Mouse (Mus musculus) midbrain, embryonic 12.5 days (tissue): Measurements from ENCODE around the gene Dusp1. TPM values are rescaled to one million over a fixed set of nuclear protein-coding genes. Genes with fewer than 3 reads are reported as not detected.

ENCODE experiments used
- ATAC-seq: fragments of 200-750 bp; cut with Nextera tagmentation; 2 replicates; pipeline ENCODE4 v1.8.0; 2017; ENCODE audit warnings: low read depth, moderate TSS enrichment, moderate library complexity; ENCODE audit not compliant: low FRiP score
- H3K27ac ChIP-seq: fragments of 300-500 bp; sonication (generic); replicated peaks from 2 replicates; pipeline ENCODE4 v1.5.1; 2016; ENCODE audit warnings: mild to moderate bottlenecking
- H3K27me3 ChIP-seq: fragments of 300-500 bp; sonication (generic); 2 replicates; pipeline ENCODE4 v1.6.1; 2016; ENCODE audit warnings: mild to moderate bottlenecking
- H3K36me3 ChIP-seq: fragments of 300-500 bp; sonication (generic); 2 replicates; pipeline ENCODE4 v1.6.1; 2016
- H3K4me1 ChIP-seq: fragments of 300-500 bp; sonication (generic); 2 replicates; pipeline ENCODE4 v1.6.1; 2016
- H3K4me2 ChIP-seq: fragments of 300-500 bp; sonication (generic); replicated peaks from 2 replicates; pipeline ENCODE4 v1.6.1; 2016; ENCODE audit warnings: mild to moderate bottlenecking, moderate library complexity
- H3K4me3 ChIP-seq: fragments of 300-500 bp; sonication (generic); 2 replicates; pipeline ENCODE4 v1.5.1; 2016; ENCODE audit warnings: mild to moderate bottlenecking
- H3K9ac ChIP-seq: fragments of 300-500 bp; sonication (generic); replicated peaks from 2 replicates; pipeline ENCODE4 v1.6.1; 2016; ENCODE audit warnings: mild to moderate bottlenecking, moderate library complexity
- H3K9me3 ChIP-seq: fragments of 300-500 bp; sonication (generic); 2 replicates; pipeline ENCODE4 v1.6.1; 2016; ENCODE audit warnings: mild to moderate bottlenecking
- WGBS: fragments of 180-500 bp; shearing (Covaris S2); methylation state at CpG from one replicate; pipeline ENCODE4 v1.1.7; 2016; 5-methylcytosine and 5-hydroxymethylcytosine counted together
- microRNA-seq: library from miRNA; unstranded; fragments of <30 nt; microRNA quantifications from one replicate; pipeline ENCODE4, GENCODE M21; 2017
- polyA plus RNA-seq: library from polyadenylated mRNA; unstranded; fragments of >200 nt; fragmentation: Nextera tagmentation; extraction: Ambion mirVana; gene quantifications from 2 replicates; pipeline ENCODE4 v1.2.1, GENCODE M21; 2016

The Dusp1 gene
- polyA plus RNA-seq, 1 experiment from 2014 or later: 35.4 TPM

DNA sequence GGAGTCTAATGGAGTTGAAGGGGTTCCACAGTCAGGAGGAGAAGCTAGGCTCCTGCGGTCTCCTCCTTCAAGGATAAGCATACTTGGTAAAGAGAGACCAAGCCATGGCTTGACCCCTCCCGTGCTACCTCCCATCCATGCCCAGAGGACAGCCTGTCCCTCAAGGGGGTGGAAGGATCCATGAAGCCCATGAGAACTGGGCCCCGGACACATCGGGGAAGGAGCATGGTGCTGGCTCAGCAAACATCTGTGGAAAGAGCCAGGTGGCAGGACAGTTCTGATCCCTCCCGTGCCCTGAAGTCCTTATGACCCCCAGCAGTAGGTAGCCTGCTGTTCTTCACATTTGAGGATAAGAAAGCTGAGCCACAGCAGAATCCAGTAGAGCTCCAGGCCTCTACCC, 98.5 kb downstream of the Dusp1 start:
- Histone ChIP-seq H3K27me3 (peaks cover 13% of the 10 kb centered on the region; the same call in 1 of the 2 replicates), H3K9ac (no peak overlapping the region), H3K9me3 (no peaks in the 10 kb centered on the region), H3K36me3 (no peaks in the 10 kb centered on the region), H3K4me1 (no peaks in the 10 kb centered on the region), H3K4me2 (no peak overlapping the region), H3K27ac (no peak overlapping the region), H3K4me3 (no peak overlapping the region)
- whole genome bisulfite sequencing: 84% methylated on average over 5 of the region's 5 CpGs
- no peak for ATAC-seq

- 33% methylated on average over 12 of the region's 12 CpGs for WGBS
- Histone ChIP-seq H3K4me1 (no peaks in the 10 kb centered on the region), H3K9ac (no peak overlapping the region), H3K4me3 (no peak overlapping the region), H3K9me3 (no peaks in the 10 kb centered on the region), H3K4me2 (no peak overlapping the region), H3K27me3 (peaks cover 13% of the 10 kb centered on the region; the same call in 1 of the 2 replicates), H3K27ac (no peak overlapping the region), H3K36me3 (no peaks in the 10 kb centered on the region)
- no peak for ATAC-seq
Observed at GRCm38 (mm10) chr17:26462634-26463170, 99.2 kb downstream of the Dusp1 start.

DNA sequence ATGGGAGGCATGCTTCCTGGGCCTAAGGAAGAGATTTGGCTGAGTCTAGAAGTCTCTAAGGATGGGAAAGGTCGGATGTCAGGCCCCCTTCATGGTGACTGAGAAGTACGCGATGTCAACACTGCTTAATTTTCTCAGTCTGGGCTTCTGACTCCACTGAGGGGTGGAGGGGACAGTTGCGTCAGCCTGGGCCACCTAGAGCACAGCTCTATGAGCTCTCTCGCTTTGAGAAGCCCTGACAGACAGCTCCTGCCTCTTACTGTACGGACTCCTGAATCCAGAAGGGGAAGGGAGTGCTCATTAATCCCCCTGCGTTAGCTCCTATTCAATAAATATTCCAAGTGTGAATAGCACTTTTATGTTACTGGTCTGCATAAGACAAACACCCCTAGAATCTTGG, 103.9 kb downstream of the Dusp1 start:
- 67% methylated on average over 7 of the region's 7 CpGs for WGBS
- Histone ChIP-seq H3K4me2 (no peak overlapping the region), H3K9ac (no peak overlapping the region), H3K4me3 (no peak overlapping the region), H3K27me3 (0 out of 2 replicates have a peak, but pooled peaks cover 7% of the 10 kb centered on the region), H3K27ac (no peak overlapping the region), H3K36me3 (no peaks in the 10 kb centered on the region), H3K9me3 (no peaks in the 10 kb centered on the region), H3K4me1 (no peaks in the 10 kb centered on the region)
- no peak for ATAC-seq

GRCm38 (mm10) chr17:26457506-26457905, 104.4 kb downstream of the Dusp1 start:
- 0 out of 2 replicates have a peak, but pooled peaks cover 7% of the 10 kb centered on the region for H3K27me3 ChIP-seq
- no peaks in the 10 kb centered on the region for H3K9me3 ChIP-seq
- H3K27ac ChIP-seq: no peak overlapping the region
- H3K9ac ChIP-seq: no peak overlapping the region
- no peaks in the 10 kb centered on the region for H3K36me3 ChIP-seq
- ATAC-seq: no peak
- no peak overlapping the region for H3K4me2 ChIP-seq
- no peaks in the 10 kb centered on the region for H3K4me1 ChIP-seq
- H3K4me3 ChIP-seq: no peak overlapping the region

Small RNA genes lying within 50 kb of the gene (microRNA-seq; reads per million reads assigned to microRNA genes)
- gene Gm22420: not detected

Other genes starting within 250 kb of the Dusp1 start
- 0.43 and 0.50 TPM in 2 replicates for gene Neurl1b, start 147.3 kb downstream of the Dusp1 start, polyA plus RNA-seq
- 89.6 and 92.4 TPM in 2 replicates for gene Ergic1, start 639 bp downstream of the Dusp1 start, polyA plus RNA-seq
- 88.3 and 92.2 TPM in 2 replicates for gene Atp6v0e, start 101.1 kb upstream of the Dusp1 start, polyA plus RNA-seq
- gene Crebrf, start 153.5 kb upstream of the Dusp1 start, polyA plus RNA-seq: 7.3 and 11.4 TPM in 2 replicates
- 44.7 and 53.6 TPM in 2 replicates for gene Bnip1, start 218.9 kb upstream of the Dusp1 start, polyA plus RNA-seq